Comparison of ENCODE assay signal across 11 mouse cellular contexts in the genomic region with DNA sequence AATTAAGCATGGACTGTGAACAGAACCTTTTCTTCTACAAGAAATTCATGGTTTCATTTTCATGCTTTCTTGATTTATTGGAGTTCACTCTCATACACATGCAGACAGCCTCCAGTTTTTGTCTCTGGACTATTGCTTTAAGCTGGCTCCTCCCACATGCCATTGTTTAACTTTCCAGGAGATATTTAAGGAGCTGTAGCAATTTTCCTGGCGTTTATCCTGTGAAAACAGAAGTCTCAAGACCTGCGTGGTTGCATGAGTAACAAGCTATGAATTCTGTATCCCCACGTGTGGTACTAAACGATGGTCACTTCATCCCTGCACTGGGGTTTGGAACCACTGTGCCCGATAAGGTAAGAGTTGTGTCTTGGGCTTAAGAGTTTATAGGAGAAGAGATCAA. TPM values are rescaled to one million over a fixed set of nuclear protein-coding genes. Genes with fewer than 3 reads are reported as not detected.
DNase-seq lines count a peak whose midpoint lies in the region; ATAC-seq and TF ChIP-seq lines count a peak whose summit lies in the region.
"Had no signal": no experiment of that assay in that cellular context is flagged by ENCODE, and none has a peak within 500 bp of the region (broad histone marks: within the 10 kb centered on the region; RNA-seq: fewer than 3 reads in every experiment).

No protein-coding gene starts in this region.

- intact Hi-C loops in gastrocnemius, adult 2 months (cut with DNase I) = no loop called here
- intact Hi-C loops in gastrocnemius, postnatal 14 days (cut with DNase I; ENCODE audit: low total_unique reads) = no loop called here

- no peak for ATAC-seq in midbrain, embryonic 14.5 days (ENCODE audit: low FRiP score, low TSS enrichment)
- no peak for ATAC-seq in midbrain, embryonic 15.5 days (replicated peaks)
- ATAC-seq in intestine, embryonic 16.5 days = peak; percentile 32; the same call in 1 of the 2 replicates
- no peak for ATAC-seq in inflammation-experienced regulatory T-cells, adult 6 months

- TF ChIP-seq CTCF in gastrocnemius, adult 2 months (IDR thresholded peaks at IDR 0.05) = no peak

- H3K27me3 ChIP-seq in midbrain, embryonic 14.5 days (ENCODE audit: control insufficient read depth, insufficient read depth, low read length) = no peaks in the 10 kb centered on the region
- no peaks in the 10 kb centered on the region for H3K27me3 ChIP-seq in midbrain, embryonic 15.5 days (replicated peaks)
- H3K27me3 ChIP-seq in intestine, embryonic 16.5 days (replicated peaks; ENCODE audit: control insufficient read depth, insufficient read depth, low read length) = no peaks in the 10 kb centered on the region

- H3K27ac ChIP-seq in gastrocnemius, adult 2 months = peak overlapping the region; percentile 70
- no peak overlapping the region for H3K27ac ChIP-seq in midbrain, embryonic 14.5 days (replicated peaks; ENCODE audit: low read depth, low read length)
- no peak overlapping the region for H3K27ac ChIP-seq in midbrain, embryonic 15.5 days
- H3K27ac ChIP-seq in intestine, embryonic 16.5 days (ENCODE audit: low read length) = peak overlapping the region; percentile 54

- no peaks in the 10 kb centered on the region for H3K36me3 ChIP-seq in midbrain, embryonic 14.5 days (ENCODE audit: control insufficient read depth, insufficient read depth, low read length)
- H3K36me3 ChIP-seq in midbrain, embryonic 15.5 days (replicated peaks) = no peaks in the 10 kb centered on the region
- H3K36me3 ChIP-seq in intestine, embryonic 16.5 days (ENCODE audit: control insufficient read depth, insufficient read depth, low read length) = no peaks in the 10 kb centered on the region

- peak overlapping the region; percentile 66 for H3K4me3 ChIP-seq in gastrocnemius, adult 2 months
- H3K4me3 ChIP-seq in midbrain, embryonic 14.5 days (replicated peaks; ENCODE audit: low read depth, low read length) = no peak overlapping the region
- no peak overlapping the region for H3K4me3 ChIP-seq in midbrain, embryonic 15.5 days
- H3K4me3 ChIP-seq in intestine, embryonic 16.5 days (ENCODE audit: low read length) = peak overlapping the region; percentile 22

- no peak overlapping the region for H3K4me2 ChIP-seq in midbrain, embryonic 14.5 days (ENCODE audit: low read length)
- no peak overlapping the region for H3K4me2 ChIP-seq in midbrain, embryonic 15.5 days
- H3K4me2 ChIP-seq in intestine, embryonic 16.5 days (ENCODE audit: low read depth, low read length) = peak overlapping the region; percentile 43

- 60% methylated on average over 5 of the region's 5 CpGs for WGBS in midbrain, embryonic 14.5 days
- 53% methylated on average over 5 of the region's 5 CpGs for WGBS in midbrain, embryonic 15.5 days
- WGBS in intestine, embryonic 16.5 days = 33% methylated on average over 5 of the region's 5 CpGs

- H3K9me3 ChIP-seq in midbrain, embryonic 14.5 days (ENCODE audit: control insufficient read depth, low read length) = no peaks in the 10 kb centered on the region
- no peaks in the 10 kb centered on the region for H3K9me3 ChIP-seq in midbrain, embryonic 15.5 days
- H3K9me3 ChIP-seq in intestine, embryonic 16.5 days (ENCODE audit: control insufficient read depth, low read length) = no peaks in the 10 kb centered on the region

- H3K4me1 ChIP-seq in midbrain, embryonic 14.5 days (ENCODE audit: control insufficient read depth, insufficient read depth, low read length) = no peaks in the 10 kb centered on the region
- H3K4me1 ChIP-seq in midbrain, embryonic 15.5 days = no peaks in the 10 kb centered on the region
- 0 out of 2 replicates have a peak, but pooled peaks cover 3% of the 10 kb centered on the region for H3K4me1 ChIP-seq in intestine, embryonic 16.5 days (ENCODE audit: control insufficient read depth, insufficient read depth, low read length)

- DNase-seq in gastrocnemius, adult 2 months = no peak
- no peak for DNase-seq in gastrocnemius, postnatal 14 days
- DNase-seq in midbrain, embryonic 14.5 days = peak; percentile 4
- no peak for DNase-seq in layer of hippocampus, adult 9-10 months (ENCODE audit: low spot score)
- no peak for DNase-seq in natural killer cell, adult 2 months (ENCODE audit: low spot score in 2 of 2)
- DNase-seq: B cell, adult 2 months; gastrocnemius, postnatal 36 days had no signal

- H3K9ac ChIP-seq in midbrain, embryonic 14.5 days (replicated peaks; ENCODE audit: low read length) = no peak overlapping the region
- H3K9ac ChIP-seq in midbrain, embryonic 15.5 days = no peak overlapping the region
- H3K9ac ChIP-seq in intestine, embryonic 16.5 days (ENCODE audit: low read depth, low read length) = no peak overlapping the region

RNA-seq across cellular contexts. Expression of a gene that starts 10.6 kb away (rescaled TPM):
- total RNA-seq in gastrocnemius, adult 2 months (2021) = 1 to 10 TPM; 1.3 to 2.1 TPM
- 1 to 10 TPM; 3.0 to 3.3 TPM for total RNA-seq in gastrocnemius, postnatal 14 days (2021)
- polyA plus RNA-seq in midbrain, embryonic 14.5 days (2014; fragmentation: Nextera tagmentation; extraction: Ambion mirVana) = 0.27 and 0.89 TPM in 2 replicates
- 0.52 and 1.1 TPM in 2 replicates for polyA plus RNA-seq in midbrain, embryonic 15.5 days (2015; fragmentation: Nextera tagmentation; extraction: Ambion mirVana)
- 6.4 and 9.3 TPM in 2 replicates for polyA plus RNA-seq in intestine, embryonic 16.5 days (2015; fragmentation: Nextera tagmentation; extraction: Ambion mirVana)
- polyA plus RNA-seq in inflammation-experienced regulatory T-cells, adult 6 months (2017; shearing (Covaris generic)) = not detected
- total RNA-seq: megakaryocyte-erythroid progenitor cell, adult 5-6 weeks had no signal

Comparison
In these comparisons a context has a peak if more than half of its experiments do, and no peak if none do; other contexts are left out.
1. H3K27ac ChIP-seq: peak in gastrocnemius, adult 2 months (single experiment) and intestine, embryonic 16.5 days (single experiment); none in midbrain, embryonic 14.5 days (single experiment) and midbrain, embryonic 15.5 days (single experiment).
2. H3K4me3 ChIP-seq: peak in gastrocnemius, adult 2 months (single experiment) and intestine, embryonic 16.5 days (single experiment); none in midbrain, embryonic 14.5 days (single experiment) and midbrain, embryonic 15.5 days (single experiment).